Mouse (Mus musculus) lung, adult 2 months (tissue): Measurements from ENCODE around the gene 6430548M08Rik.

Experiments
- CTCF ChIP-seq: fragments of 200-500 bp; IDR thresholded peaks from 2 replicates; pipeline ENCODE4 v1.5.1; 2011; ENCODE audit warnings: mild to moderate bottlenecking, low read length, control low read depth; ENCODE audit not compliant: insufficient read depth
- POLR2A ChIP-seq: fragments of 200-500 bp; IDR thresholded peaks from 2 replicates; pipeline ENCODE4 v1.6.1; 2011; ENCODE audit warnings: low read depth, mild to moderate bottlenecking, control low read depth, low read length, borderline replicate concordance; ENCODE audit errors: extremely low read depth

DNA sequence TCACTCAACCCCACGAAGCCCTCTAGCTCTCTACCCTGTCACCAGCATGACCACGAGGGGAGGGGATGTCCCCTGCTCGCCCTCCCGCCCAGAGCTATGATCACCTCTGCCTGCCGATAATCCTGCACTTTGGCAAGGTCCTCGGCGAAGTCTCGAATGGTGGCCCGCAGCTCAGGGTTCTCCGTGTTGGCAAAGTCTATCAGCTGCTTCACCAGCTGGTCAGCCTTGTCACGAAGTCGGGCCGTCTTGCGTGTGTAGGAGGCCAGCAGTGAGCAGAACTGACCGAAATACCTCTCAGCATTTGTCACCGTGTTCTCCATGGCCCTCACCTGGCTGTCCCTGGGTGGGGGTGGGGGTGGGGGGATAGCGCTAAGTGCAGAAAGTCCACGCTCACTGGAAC lies 60.7 kb downstream of the 6430548M08Rik start:
- TF ChIP-seq CTCF = no peak
- TF ChIP-seq POLR2A = no peak
